Mouse (Mus musculus) 416B (cell line): ENCODE measurements around the gene Cabin1.

Source experiments
- DNase-seq: peaks from one replicate; pipeline ENCODE4 v3.0.0; 2011; ENCODE audit warnings: low read depth

Cabin1 gene

DNA sequence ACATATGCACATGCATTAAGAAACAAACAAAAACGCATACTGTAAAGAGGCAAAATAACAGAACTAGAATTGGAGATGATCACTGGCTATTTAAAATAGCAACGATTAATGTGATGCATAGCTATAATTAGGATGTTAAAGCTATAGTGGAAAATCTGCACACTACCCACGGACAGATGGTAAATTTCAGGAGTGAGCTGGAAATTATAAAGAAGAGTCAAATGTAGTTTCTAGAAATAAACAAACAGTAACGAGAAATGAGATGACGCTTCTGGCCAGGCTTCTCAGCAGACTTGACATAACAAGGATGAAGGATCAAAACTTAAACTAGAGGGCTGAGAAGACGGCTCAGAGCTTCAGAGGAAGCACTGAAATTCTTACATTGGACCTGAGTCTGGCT lies 62.9 kb downstream of the Cabin1 start:
- DNase-seq = no peak

DNA sequence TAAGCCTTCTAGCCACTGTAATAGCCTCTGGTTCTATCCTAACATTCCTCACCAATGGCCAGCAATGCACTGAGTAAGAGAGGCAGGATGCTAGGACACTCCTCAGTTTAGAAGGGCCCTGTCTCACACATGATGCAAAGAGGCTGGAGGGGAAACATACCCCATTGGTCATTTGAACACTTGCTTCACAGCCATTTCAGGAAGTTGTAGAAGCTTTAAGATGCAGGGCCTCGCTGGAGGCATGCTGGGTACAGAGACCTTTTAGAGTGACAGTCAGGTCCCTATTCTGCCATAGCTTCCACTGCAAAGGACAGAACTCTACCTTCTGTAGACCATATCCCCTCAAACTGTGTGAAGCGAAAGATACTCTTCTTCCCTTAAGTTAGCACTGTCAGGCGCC lies 66.4 kb downstream of the Cabin1 start:
- no peak for DNase-seq

DNA sequence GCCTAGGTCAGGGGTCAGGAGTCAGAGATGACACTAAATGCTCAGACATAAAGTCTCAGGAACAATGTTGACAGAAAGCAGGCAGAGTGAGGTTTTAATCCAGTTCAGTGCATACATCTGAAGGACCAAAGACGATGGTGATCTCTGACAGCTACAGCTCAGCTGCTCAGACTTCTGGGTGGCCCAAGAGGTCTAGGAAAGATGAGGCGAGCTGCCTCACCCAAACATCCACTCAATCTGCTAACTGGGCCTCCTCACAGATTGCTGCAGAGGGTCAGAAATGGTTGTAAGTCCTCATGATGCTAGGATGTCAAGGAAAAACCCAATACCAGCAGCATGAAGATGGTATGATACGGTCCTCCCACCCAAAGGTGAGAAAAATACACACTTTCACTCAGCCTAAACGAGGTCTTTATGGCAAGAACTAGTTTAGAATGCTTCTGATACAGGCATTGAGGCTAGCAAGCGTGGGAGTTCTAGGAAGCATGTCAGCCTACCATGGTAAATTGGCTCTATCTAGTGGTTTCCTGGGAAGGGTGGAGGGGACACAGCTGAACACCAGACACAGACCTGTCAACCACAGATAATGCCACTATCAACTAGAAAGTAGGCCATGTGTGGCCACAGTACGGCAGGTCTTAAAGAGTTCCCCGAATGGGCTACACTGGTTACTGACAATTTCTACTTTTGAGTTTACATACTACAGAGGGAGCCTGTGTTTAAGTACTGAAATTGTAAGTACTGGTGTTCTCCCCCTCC lies 67.4 kb downstream of the Cabin1 start:
- peak; percentile 57 for DNase-seq

DNA sequence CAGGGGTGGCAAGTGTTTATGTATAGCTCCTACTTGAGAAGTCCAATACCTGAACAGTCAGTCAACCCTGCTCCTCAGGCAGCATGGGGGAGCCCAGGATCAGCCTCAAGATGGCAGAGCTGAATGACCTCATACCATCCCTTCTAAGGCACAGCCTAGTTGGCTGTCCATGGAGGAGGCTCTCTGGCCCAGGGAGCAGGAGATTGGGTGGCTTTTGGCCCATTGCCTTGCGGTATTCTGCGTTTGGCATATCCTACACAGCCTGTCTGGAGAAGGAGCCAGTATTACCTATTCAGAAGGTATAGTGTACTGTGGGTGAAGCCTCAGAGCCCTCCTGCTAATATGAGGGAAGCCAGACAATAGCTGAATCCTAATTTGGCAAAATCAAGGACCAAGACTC lies 68.6 kb downstream of the Cabin1 start:
- no peak for DNase-seq

DNA sequence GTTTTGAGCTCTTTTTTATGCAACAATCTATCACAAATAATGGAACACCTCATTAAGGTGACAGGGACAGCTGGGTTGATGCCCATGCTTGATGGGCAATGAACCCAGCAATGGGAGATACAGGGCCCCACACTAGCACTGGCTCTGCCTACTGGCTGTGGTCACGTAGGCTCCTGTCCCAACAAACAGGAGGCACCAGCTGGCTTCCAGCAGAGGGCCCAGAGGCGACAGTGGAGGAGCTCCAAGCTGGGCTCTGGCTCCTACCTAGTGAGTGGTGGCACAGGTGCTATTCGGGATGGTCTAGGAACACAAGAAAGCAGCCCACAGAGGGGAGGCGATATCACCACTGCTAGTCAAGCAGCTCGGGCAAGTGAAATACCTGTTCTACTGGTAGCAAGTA lies 69.1 kb downstream of the Cabin1 start:
- no peak for DNase-seq

DNA sequence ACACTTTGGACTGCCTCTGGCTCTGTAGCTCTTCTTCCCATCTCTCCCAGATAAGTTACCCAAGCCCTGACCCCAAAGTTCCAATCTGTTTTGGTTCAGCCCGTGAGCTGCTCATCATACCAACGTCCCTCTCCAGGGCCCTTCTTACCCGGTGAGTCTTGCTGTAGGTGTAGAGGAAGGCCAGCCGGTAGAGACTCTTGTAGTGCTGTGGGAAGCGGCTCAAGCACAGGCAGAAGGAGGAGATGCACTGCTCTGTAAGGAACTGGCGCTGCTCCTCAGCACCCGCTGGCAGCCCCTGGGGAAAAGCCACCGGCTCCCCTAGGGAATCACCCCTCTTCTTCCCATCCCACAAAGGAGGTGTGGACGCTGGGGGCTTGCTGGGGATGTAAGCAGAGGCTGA lies 69.6 kb downstream of the Cabin1 start:
- DNase-seq = no peak

DNA sequence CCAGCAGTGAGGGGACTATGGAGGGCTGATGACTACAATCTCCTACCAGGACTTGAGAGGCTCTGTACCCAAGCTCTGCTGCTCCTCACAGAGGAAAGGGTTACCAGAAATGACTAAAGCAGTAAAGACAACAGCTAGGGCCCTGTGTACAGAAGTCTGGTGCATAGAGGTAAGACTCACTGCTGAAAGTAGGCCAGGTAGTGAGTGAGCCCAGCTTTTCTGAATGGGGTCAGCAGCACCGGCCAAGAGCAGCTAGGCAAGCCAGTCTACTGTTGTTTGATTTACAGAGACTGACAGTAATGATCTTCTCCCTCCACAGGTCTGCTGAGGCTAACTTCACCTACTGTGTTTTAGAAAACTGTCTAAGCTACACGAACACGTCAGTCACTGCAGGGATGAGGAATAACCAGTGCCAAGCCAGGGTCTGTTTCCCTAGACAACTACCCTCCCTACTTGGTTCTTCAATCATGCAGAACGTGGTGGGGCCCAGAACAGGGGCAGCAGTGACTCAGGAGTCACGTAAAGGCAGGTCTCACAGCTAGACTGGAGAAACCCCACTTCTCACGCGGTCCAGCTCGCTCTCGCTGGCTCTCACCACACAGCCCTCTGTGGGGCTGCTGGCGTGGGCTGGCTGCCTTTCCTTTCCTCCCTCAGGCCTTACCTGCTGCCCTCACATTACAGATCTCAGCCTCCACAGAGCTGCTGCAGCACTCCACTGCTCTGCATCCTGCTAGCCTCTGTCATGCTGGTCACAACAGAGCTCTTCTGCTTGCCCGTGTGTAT lies 70.5 kb downstream of the Cabin1 start:
- DNase-seq = no peak

DNA sequence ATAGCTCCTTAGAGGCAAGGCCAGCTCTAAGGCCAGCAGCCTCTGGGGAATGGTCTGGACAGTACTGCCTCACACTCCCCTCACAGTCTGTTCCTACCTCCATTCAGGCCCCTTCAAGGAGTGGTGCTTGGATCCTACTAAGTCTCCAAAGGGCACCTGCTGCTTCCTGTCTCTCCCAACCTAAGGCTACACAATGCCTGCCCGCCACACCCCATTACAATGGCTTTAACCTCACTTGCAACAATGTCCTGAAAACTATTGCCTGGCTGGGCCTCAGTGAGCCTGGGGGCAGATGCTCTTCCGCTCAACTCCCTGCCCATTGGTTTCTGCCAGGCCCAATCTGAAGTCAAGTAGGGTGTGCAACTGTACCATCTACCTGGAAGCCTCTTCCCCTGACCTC lies 75.5 kb downstream of the Cabin1 start:
- no peak for DNase-seq

DNA sequence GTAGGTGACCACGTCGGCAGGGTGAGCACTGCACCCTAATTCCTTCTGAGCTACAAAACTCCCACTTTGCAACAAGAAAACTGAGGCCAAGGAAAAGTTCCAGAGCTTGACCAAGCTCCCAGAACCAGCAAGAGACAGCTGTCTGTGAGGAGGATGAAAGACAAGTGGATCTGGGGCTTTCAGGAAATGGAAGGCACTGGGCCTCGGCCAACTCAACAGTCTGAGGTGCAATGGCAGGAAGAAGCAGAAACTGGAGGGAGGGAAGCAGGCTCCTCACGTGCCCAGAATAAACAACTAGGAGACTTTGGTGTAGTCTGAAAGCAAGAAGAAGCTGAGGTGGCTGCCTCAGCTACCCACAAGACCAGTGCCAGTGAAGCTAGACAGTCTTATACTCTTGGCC lies 77.4 kb downstream of the Cabin1 start:
- DNase-seq = peak; percentile 38

DNA sequence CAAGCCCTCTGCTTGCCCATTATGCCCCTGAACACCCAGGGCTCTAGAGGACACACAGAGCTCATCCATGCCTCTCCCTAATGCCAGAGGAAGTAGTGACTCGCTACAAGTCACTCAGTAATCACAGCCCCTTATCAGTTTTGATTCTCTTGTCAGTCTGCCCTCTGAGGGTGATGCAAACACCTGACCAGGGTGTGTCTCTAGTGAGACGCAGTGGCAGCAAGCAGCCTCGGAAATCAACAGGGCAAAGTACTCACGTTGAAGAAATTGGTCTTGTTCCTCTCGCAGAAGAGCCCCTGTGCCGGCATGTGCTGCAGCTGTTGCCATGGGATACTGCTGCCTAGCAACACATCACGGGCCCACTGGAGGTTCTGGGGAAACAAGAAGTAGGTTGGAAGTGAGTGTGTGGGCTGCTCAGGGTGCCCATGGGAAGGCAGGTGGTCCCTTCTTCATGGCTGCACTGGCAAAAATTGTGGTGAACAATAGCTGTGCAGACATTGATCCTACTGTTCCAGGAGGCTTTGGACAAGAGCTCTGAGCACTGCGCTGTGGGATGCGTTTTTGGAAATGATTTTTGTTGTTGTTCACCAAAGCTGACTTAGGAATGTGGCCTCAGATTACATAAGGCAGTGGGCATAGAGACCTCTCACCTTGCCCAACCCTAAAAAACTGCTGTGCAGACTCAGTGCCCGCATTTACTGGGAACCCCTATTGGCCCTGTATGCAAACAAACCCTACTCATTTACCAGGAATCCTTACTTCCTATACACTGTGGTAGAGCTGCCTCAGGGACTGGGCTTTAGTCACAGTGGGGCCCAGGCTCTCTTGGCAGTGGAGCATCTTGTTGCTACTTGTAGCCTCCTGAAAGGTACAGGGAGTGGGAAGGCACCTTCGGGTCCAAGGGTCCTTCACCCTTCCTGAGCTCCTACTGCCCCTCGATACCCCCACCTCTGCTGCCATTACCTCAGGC lies 79.8 kb downstream of the Cabin1 start:
- DNase-seq = peak; percentile 24

DNA sequence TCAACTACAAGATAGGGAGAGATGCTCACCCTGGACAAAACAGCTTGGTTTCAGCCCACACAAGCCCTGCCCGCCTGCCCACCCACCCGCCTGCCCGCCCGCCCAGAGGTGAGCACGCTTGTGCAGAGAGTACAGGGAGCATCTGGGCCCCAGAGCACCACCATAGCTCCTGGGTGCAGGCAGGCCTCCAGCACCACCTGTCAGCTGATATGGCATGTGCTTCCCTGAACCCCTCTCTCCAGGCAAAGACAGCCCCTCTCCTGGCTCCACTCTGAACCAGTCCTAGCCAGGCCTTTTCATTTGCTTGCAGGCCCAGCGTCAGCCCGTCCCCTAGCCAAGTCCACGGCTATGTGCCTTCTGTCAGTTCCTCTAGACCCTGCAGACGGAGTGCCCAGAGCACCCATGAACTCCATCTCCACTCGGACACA lies 83.6 kb downstream of the Cabin1 start:
- DNase-seq = no peak

DNA sequence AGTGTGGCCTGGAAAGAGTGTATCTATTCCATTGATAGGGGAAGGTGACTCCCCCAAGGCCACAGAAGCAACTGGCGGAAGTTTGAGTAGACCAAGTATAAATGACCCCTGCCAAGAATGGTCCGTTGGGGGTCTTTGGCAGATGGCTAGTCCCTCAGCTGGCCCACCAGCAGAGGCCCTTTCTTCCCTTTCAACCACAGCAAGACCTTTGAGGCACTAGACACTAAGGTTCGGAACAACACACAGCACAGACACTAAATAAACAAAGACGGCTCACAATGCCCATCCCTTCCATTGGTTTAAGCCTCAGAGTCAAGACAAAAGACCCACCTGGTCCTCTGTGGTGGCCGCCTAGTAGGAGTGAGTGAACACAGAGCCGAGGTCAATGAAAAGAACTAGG lies 84.9 kb downstream of the Cabin1 start:
- no peak for DNase-seq

DNA sequence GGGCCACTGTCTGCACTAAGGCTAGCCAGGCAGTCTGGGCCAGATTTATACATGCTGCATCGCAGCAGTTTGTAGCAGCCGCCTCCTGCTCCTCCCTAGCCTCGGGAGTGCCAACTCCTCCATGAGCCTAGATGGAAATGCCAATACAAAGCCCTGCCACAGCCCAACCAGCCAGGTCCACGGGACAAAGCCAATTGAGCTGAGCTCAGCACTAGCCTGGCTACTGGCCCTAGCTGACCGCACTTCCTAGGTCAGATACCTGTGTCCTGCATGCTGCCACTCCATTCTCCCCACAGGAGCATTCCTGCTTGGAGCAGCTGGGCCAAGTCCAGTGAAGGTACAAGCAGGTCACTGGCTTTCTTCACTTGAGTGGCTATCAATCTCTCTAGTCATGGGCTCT lies 86.2 kb downstream of the Cabin1 start:
- DNase-seq = no peak

DNA sequence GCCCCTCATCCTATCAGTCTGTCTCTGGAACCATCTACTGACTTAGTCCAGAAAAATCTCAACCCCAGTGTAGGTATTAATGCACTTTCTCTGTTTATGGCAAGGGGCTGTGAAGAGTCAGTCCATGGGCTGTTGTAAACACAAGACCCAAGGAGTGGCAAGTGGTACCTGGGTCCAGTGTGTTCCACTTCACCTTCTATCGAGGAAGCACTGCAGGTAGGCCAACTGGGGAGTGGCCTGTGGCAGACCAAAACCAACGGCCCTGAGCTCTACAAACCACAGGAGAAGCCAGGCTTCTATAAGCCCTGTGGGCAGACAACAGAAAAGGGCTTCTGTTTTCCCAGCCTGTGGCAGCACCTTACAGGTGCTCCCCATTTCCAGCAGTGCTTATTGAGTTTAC lies 86.6 kb downstream of the Cabin1 start:
- no peak for DNase-seq

DNA sequence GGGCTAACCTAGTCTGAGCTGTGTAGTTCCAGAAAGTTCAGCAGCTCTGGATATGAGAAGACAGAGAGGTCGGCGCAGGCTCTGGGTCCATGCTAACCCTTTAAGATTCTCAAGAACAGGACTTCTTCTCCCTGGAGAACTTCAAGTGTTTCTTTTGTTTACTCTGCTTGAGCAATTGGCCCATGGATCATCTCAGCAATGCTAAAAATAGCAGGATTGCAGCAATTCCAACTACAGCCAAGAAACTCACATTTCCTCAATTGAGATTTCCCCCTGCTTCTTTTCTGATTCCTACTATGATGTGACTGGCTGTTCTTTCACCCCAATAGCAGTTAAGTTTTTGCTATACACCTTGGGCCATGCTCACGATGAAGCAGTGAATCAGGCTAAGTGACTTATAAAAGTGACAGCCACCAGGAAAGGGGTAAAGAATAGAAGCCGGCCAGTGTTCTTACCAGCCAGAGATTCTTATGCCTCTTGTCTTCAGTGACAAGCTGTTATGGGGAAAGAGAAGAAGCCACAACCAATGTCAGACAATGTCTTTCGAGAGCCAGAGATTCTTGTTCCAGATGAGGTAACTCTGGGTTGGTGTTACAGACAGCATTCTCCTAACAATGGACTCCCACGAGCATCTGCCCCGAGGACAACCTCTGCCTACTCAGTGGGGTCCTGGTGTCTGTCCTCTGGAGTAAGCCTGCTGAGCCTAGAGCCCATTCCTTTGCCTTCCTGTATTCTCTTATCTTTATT lies 87.1 kb downstream of the Cabin1 start:
- DNase-seq = peak; percentile 44

DNA sequence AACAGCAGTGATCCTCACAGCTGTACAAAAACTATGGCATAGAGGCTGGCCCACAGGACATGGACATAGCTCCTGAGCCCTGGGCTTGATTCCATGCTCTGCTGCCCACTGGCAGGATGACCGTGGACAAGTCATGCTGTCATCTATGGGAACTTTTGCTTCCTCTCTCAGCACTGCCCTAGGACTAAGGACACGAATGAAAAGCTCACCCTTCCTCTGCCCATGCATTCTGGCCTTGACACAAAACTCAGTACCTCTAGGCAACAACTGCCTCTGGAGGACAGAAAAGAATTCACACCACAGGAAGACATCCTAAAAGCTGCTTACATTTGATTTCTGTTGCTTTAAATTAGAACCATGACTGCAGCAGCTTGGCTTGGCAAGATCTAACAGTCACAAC lies 87.9 kb downstream of the Cabin1 start:
- no peak for DNase-seq

DNA sequence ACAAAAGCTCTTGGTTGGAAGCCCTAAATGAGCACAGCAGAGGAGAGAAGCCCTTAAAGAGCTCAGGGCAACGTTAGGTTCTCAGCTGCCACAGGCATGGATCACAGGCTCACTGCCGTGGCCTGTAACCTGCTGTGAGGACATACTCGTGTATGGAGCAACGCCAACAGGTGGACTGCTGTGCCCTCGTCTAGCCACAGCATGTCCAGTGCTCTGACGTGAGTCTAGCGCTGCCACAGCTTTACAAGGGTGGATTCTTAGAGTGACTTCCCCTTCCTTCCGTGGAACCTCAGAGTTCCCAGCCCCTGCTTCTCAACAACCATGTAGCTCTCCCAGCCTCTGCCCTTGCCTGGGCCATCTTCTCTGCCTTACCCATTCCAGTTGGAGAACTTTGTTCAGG lies 88.5 kb downstream of the Cabin1 start:
- no peak for DNase-seq

DNA sequence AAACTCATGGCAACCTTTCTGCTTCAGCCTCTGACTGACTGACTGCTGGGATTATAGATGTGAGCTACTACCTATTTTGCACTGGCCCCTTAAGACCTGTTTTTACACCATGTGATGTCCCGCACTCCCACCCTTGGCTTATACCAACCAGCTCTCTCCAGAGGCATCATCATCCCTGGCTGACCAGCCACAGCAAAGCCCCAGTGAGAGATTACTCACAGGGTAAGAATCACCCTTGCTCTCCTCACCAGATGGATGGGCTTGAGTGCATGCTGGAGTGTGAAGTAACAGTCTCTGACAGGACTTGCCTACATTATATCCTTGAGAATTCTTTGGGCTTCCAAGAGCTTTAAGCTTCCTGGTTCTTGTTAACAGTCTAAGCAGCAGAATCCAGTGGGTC lies 94.2 kb downstream of the Cabin1 start:
- no peak for DNase-seq

DNA sequence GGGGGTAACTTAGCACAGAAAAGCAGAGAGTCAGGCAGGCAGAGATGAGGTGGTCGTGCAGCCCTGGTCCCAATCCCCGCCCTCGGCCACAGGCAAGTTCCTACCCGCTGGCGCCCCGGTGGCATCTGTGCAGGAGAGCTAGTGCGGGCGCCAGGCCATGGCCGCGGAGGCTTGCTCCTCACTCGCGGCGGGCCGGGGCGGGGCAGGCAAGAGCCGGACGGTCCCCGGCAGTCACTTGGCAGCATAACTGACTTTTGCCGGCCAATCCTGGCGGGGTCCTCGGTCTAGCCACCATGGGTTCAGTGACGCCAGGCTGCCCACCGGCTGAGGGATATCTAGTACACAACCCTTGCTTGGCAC lies 96.2 kb downstream of the Cabin1 start:
- DNase-seq = peak; percentile 51

DNA sequence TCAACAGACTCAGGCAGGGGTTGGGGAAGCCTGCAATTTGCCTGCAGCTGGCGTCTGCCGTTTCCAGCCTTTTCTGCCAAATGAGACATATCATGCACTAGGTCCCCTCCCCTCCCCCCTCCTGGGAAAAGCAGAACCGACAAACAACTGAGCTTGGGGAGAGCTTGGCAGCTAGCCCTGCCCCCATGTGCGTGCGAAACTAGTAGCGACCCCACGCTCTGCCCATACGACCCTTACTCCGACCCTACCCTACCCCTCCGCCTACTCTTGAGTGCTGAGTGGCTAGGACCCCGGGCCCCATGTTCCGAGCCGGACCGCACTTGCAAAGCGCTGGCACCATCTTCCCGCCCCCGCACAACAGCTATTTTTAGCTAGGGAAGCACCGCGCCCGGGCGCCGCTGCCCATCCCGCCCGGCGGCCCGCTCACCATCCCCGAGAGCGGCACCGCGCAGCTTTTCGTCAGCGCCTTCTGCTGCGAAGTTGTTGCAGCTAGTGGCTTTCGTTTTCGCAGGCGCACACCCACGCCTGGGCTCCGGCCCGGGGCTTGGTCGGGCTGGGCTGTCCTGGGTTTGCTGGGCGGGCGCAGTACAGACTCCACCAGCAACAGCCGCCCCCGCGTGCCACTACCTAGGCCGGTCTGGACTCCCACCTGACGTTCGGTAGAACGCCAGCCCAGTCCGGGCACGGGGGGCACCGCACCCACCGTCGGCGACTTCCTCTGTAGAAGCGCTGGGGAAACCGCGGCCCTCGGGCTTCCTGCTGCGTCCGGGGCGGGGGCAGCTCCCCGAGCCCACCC lies 96.8 kb downstream of the Cabin1 start:
- DNase-seq = peak; percentile 66

DNA sequence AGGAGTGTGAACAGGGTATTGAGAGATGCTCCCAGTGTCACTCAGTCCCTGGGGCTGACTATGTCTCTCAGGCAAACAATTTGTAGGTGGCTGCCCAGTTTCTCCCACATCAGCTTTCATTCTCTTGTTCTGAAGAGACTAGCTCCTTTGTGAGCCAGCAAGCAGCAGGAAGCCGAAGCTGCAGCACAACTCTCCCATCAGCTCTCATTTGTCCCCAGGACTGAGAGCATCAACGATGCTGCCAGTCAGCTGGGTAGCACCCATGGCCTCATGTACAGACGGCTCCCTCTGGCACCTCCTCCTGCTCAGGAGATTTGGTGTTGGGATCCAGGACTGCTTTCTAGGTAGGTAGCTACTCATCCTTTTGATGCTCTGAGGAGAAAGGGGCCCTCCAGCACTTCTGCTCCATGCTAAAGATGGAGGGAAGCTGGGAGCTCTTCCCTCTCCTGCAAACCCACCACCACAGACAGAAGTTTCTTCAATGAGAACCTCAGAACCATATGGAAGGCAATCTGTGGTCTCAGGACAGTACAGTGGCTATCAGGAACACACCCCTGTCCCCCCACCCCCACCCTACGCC lies 97.6 kb downstream of the Cabin1 start:
- DNase-seq = no peak
